Mouse (Mus musculus): ENCODE measurements around the gene Nr2e3. TPM values are rescaled to one million over a fixed set of nuclear protein-coding genes. Genes with fewer than 3 reads are reported as not detected.
"Not testable (repeated sequence)": the region's sequence is repeated elsewhere in the genome, so short reads cannot be mapped to it uniquely, and the experiment has no call there.

Nr2e3 gene
- polyA plus RNA-seq, 1 experiment from 2014 or later = not detected

GRCm38 (mm10) chr9:59947271-59947670, 13.2 kb downstream of the Nr2e3 start:
- ATAC-seq (replicated peaks; ENCODE audit: extremely low read depth, insufficient read depth, low FRiP score) = no peak
- 79% methylated on average over 8 of the region's 8 CpGs for WGBS
- Histone ChIP-seq H3K36me3 (ENCODE audit: control insufficient read depth, insufficient read depth) (no peaks in the 10 kb centered on the region), H3K4me3 (ENCODE audit: low read length) (no peak overlapping the region), H3K4me2 (ENCODE audit: low read depth, low read length) (no peak overlapping the region), H3K27me3 (ENCODE audit: control insufficient read depth, insufficient read depth, low read length) (no peaks in the 10 kb centered on the region), H3K27ac (ENCODE audit: low read length) (no peak overlapping the region), H3K4me1 (ENCODE audit: control insufficient read depth, insufficient read depth, low read length) (no peaks in the 10 kb centered on the region; the same call in 1 of the 2 replicates), H3K9me3 (replicated peaks; ENCODE audit: control insufficient read depth, low read length) (no peaks in the 10 kb centered on the region), H3K9ac (ENCODE audit: low read length) (no peak overlapping the region)

DNA sequence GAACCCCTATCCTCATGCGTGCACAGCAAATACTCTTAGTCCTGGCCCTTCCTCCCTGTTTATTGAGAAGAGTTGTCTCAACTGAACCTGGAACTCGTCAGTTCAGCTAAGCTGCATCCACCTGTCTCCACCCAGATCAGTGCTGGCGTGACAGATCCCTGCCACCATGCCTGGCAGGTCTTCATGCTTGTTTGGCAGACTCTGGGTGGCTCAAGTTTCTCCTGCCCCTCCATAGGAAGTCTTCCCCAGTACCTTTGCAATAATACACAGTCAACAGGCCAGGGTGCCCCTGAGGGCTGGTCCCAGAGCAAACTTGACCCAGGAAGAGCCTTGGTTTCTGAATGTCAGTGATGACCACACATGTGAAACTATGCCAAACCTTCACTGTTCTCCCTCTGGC, 15.2 kb downstream of the Nr2e3 start:
- H3K27ac ChIP-seq (ENCODE audit: low read length) = no peak overlapping the region
- no peaks in the 10 kb centered on the region for H3K27me3 ChIP-seq (ENCODE audit: control insufficient read depth, insufficient read depth, low read length)
- H3K4me1 ChIP-seq (ENCODE audit: control insufficient read depth, insufficient read depth, low read length) = peaks cover 7% of the 10 kb centered on the region
- H3K36me3 ChIP-seq (ENCODE audit: control insufficient read depth, insufficient read depth) = no peaks in the 10 kb centered on the region
- H3K9me3 ChIP-seq (replicated peaks; ENCODE audit: control insufficient read depth, low read length) = no peaks in the 10 kb centered on the region
- no peak for ATAC-seq (replicated peaks; ENCODE audit: extremely low read depth, insufficient read depth, low FRiP score)
- H3K4me2 ChIP-seq (ENCODE audit: low read depth, low read length) = no peak overlapping the region
- H3K9ac ChIP-seq (ENCODE audit: low read length) = no peak overlapping the region
- WGBS = 77% methylated on average over 3 of the region's 3 CpGs
- H3K4me3 ChIP-seq (ENCODE audit: low read length) = no peak overlapping the region

- WGBS = 87% methylated on average over 6 of the region's 6 CpGs
- H3K4me1 ChIP-seq (ENCODE audit: control insufficient read depth, insufficient read depth, low read length) = peaks cover 7% of the 10 kb centered on the region
- no peak overlapping the region for H3K9ac ChIP-seq (ENCODE audit: low read length)
- no peaks in the 10 kb centered on the region for H3K36me3 ChIP-seq (ENCODE audit: control insufficient read depth, insufficient read depth)
- no peaks in the 10 kb centered on the region for H3K9me3 ChIP-seq (replicated peaks; ENCODE audit: control insufficient read depth, low read length)
- no peak for ATAC-seq (replicated peaks; ENCODE audit: extremely low read depth, insufficient read depth, low FRiP score)
- no peak overlapping the region for H3K4me3 ChIP-seq (ENCODE audit: low read length)
- no peak overlapping the region for H3K27ac ChIP-seq (ENCODE audit: low read length)
- H3K27me3 ChIP-seq (ENCODE audit: control insufficient read depth, insufficient read depth, low read length) = no peaks in the 10 kb centered on the region
- H3K4me2 ChIP-seq (ENCODE audit: low read depth, low read length) = no peak overlapping the region
Observed at GRCm38 (mm10) chr9:59943826-59944225, 16.6 kb downstream of the Nr2e3 start.

- Histone ChIP-seq H3K4me1 (ENCODE audit: control insufficient read depth, insufficient read depth, low read length) (peaks cover 7% of the 10 kb centered on the region), H3K36me3 (ENCODE audit: control insufficient read depth, insufficient read depth) (no peaks in the 10 kb centered on the region), H3K4me3 (ENCODE audit: low read length) (no peak overlapping the region), H3K27me3 (ENCODE audit: control insufficient read depth, insufficient read depth, low read length) (no peaks in the 10 kb centered on the region), H3K9ac (ENCODE audit: low read length) (no peak overlapping the region), H3K9me3 (replicated peaks; ENCODE audit: control insufficient read depth, low read length) (no peaks in the 10 kb centered on the region), H3K4me2 (ENCODE audit: low read depth, low read length) (no peak overlapping the region), H3K27ac (ENCODE audit: low read length) (no peak overlapping the region)
- WGBS = 41% methylated on average over 5 of the region's 5 CpGs
- no peak for ATAC-seq (replicated peaks; ENCODE audit: extremely low read depth, insufficient read depth, low FRiP score)
Observed at GRCm38 (mm10) chr9:59942501-59943085, 17.9 kb downstream of the Nr2e3 start.

GRCm38 (mm10) chr9:59941885-59942350, 18.5 kb downstream of the Nr2e3 start:
- no peak overlapping the region for H3K4me3 ChIP-seq (ENCODE audit: low read length)
- peak overlapping the region; percentile 19 for H3K4me2 ChIP-seq (ENCODE audit: low read depth, low read length)
- H3K4me1 ChIP-seq (ENCODE audit: control insufficient read depth, insufficient read depth, low read length) = peaks cover 7% of the 10 kb centered on the region
- no peak overlapping the region for H3K27ac ChIP-seq (ENCODE audit: low read length)
- H3K36me3 ChIP-seq (ENCODE audit: control insufficient read depth, insufficient read depth) = no peaks in the 10 kb centered on the region
- WGBS = 19% methylated on average over 9 of the region's 9 CpGs
- H3K9ac ChIP-seq (ENCODE audit: low read length) = no peak overlapping the region
- no peaks in the 10 kb centered on the region for H3K9me3 ChIP-seq (replicated peaks; ENCODE audit: control insufficient read depth, low read length)
- no peaks in the 10 kb centered on the region for H3K27me3 ChIP-seq (ENCODE audit: control insufficient read depth, insufficient read depth, low read length)
- no peak for ATAC-seq (replicated peaks; ENCODE audit: extremely low read depth, insufficient read depth, low FRiP score)

DNA sequence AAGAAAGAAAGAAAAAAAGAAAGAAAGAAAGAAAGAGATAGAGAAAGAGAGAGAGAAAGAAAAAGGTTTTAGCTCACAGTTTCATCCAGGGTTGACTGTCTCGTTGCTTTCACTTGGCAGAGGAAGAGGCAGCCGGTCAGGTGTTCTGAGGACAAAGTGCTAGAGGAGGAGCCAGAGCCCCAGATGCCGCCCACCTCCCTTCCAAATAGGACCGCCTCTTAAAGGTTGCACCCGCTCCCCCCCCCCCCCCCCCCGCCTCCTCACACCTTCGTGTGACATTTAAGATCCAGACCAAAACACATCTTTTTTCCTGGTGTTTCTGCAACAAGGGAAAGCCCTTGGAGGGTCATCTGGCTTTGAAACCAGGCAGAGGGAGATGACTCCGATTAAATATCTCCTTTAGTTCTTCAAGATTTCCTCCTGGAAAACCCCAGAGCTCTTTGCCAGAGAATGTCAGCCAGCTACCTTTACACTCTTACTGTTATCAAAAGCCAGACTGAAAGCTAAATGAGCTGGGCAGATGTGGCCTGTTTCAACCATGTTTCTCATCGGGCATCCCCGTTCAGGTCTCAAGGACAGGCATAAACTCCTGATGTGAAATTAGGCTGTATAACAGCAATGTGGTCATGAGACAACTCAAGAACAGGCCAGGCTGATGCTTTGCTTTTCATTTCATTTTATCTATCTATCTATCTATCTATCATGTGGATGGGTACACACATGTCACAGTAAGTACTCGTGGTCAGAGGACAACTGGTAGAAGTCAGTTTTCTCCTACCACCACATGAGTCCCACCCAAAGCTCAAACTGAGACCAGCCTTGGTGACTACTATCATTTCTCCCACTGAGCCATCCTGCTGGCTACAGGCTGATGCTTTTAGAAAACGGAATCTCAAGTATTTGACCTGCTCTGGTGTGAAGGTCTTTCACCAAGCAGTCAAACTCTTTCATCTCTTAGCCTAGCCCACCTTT, 19.3 kb downstream of the Nr2e3 start:
- no peak for ATAC-seq (replicated peaks; ENCODE audit: extremely low read depth, insufficient read depth, low FRiP score)
- Histone ChIP-seq H3K4me2 (ENCODE audit: low read depth, low read length) (peak overlapping the region; percentile 19; the same call in 1 of the 2 replicates), H3K9ac (ENCODE audit: low read length) (no peak overlapping the region), H3K27me3 (ENCODE audit: control insufficient read depth, insufficient read depth, low read length) (no peaks in the 10 kb centered on the region), H3K27ac (ENCODE audit: low read length) (0 out of 2 replicates have a peak overlapping the region, but pooled peaks have one; percentile 43), H3K36me3 (ENCODE audit: control insufficient read depth, insufficient read depth) (no peaks in the 10 kb centered on the region), H3K9me3 (replicated peaks; ENCODE audit: control insufficient read depth, low read length) (no peaks in the 10 kb centered on the region), H3K4me1 (ENCODE audit: control insufficient read depth, insufficient read depth, low read length) (peaks cover 7% of the 10 kb centered on the region), H3K4me3 (ENCODE audit: low read length) (no peak overlapping the region)
- WGBS = 50% methylated on average over 11 of the region's 12 CpGs

GRCm38 (mm10) chr9:59939691-59940090, 20.8 kb downstream of the Nr2e3 start:
- WGBS = 58% methylated on average over 2 of the region's 2 CpGs
- Histone ChIP-seq H3K4me1 (ENCODE audit: control insufficient read depth, insufficient read depth, low read length) (peaks cover 7% of the 10 kb centered on the region), H3K4me3 (ENCODE audit: low read length) (no peak overlapping the region), H3K4me2 (ENCODE audit: low read depth, low read length) (no peak overlapping the region), H3K27me3 (ENCODE audit: control insufficient read depth, insufficient read depth, low read length) (no peaks in the 10 kb centered on the region), H3K27ac (ENCODE audit: low read length) (no peak overlapping the region), H3K36me3 (ENCODE audit: control insufficient read depth, insufficient read depth) (no peaks in the 10 kb centered on the region), H3K9ac (ENCODE audit: low read length) (no peak overlapping the region), H3K9me3 (replicated peaks; ENCODE audit: control insufficient read depth, low read length) (no peaks in the 10 kb centered on the region)
- no peak for ATAC-seq (replicated peaks; ENCODE audit: extremely low read depth, insufficient read depth, low FRiP score)

DNA sequence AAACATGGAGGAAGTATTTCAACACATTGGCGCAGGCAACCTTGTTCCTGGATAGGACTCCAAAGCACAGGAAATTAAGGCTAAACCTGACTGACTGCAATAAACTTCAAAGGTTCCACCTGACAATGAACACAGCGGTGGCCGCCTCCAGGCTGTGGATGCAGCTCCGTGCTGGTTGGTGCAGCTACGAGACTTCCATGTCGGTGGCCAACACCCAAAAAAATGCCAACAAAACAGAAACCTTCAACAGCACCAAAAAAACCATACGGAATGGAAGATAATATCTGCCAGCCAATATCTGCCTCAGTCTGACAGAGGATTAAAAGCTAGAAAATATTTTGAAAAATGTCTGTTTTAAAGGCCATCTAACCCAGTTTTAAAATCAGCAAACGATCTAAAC, 21.9 kb downstream of the Nr2e3 start:
- no peak overlapping the region for H3K27ac ChIP-seq (ENCODE audit: low read length)
- H3K9ac ChIP-seq (ENCODE audit: low read length) = no peak overlapping the region
- no peaks in the 10 kb centered on the region for H3K9me3 ChIP-seq (replicated peaks; ENCODE audit: control insufficient read depth, low read length)
- no peaks in the 10 kb centered on the region for H3K36me3 ChIP-seq (ENCODE audit: control insufficient read depth, insufficient read depth)
- 89% methylated on average over 8 of the region's 8 CpGs for WGBS
- H3K27me3 ChIP-seq (ENCODE audit: control insufficient read depth, insufficient read depth, low read length) = no peaks in the 10 kb centered on the region
- no peak overlapping the region for H3K4me2 ChIP-seq (ENCODE audit: low read depth, low read length)
- H3K4me1 ChIP-seq (ENCODE audit: control insufficient read depth, insufficient read depth, low read length) = peaks cover 7% of the 10 kb centered on the region
- no peak overlapping the region for H3K4me3 ChIP-seq (ENCODE audit: low read length)
- ATAC-seq (replicated peaks; ENCODE audit: extremely low read depth, insufficient read depth, low FRiP score) = no peak

- not testable (repeated sequence) for H3K9ac ChIP-seq (ENCODE audit: low read length); H3K27ac ChIP-seq (ENCODE audit: low read length); H3K4me1 ChIP-seq (ENCODE audit: control insufficient read depth, insufficient read depth, low read length); H3K4me3 ChIP-seq (ENCODE audit: low read length); H3K9me3 ChIP-seq (replicated peaks; ENCODE audit: control insufficient read depth, low read length); H3K36me3 ChIP-seq (ENCODE audit: control insufficient read depth, insufficient read depth); H3K4me2 ChIP-seq (ENCODE audit: low read depth, low read length); ATAC-seq (replicated peaks; ENCODE audit: extremely low read depth, insufficient read depth, low FRiP score); H3K27me3 ChIP-seq (ENCODE audit: control insufficient read depth, insufficient read depth, low read length)
- WGBS = 78% methylated on average over 8 of the region's 8 CpGs
Observed at GRCm38 (mm10) chr9:59935866-59936265, 24.6 kb downstream of the Nr2e3 start.
